Mouse (Mus musculus) hindbrain, embryonic 15.5 days (tissue): ENCODE data around the gene Tnfrsf13b. TPM values are rescaled to one million over a fixed set of nuclear protein-coding genes. Genes with fewer than 3 reads are reported as not detected.
"Not testable (repeated sequence)": the region's sequence is repeated elsewhere in the genome, so short reads cannot be mapped to it uniquely, and the experiment has no call there.

Experiments
- ATAC-seq: fragments of 200-750 bp; cut with Nextera tagmentation; 2 replicates; pipeline ENCODE4 v1.8.0; 2017; ENCODE audit warnings: low read depth, moderate number of reproducible peaks, moderate TSS enrichment; ENCODE audit not compliant: low FRiP score
- H3K27ac ChIP-seq: fragments of 300-500 bp; sonication (generic); replicated peaks from 2 replicates; pipeline ENCODE4 v1.5.1; 2015; ENCODE audit warnings: mild to moderate bottlenecking, inconsistent platforms
- H3K27me3 ChIP-seq: fragments of 300-500 bp; sonication (generic); 2 replicates; pipeline ENCODE4 v1.6.1; 2015; ENCODE audit warnings: control low read depth, inconsistent platforms
- H3K36me3 ChIP-seq: fragments of 300-500 bp; sonication (generic); 2 replicates; pipeline ENCODE4 v1.6.1; 2015; ENCODE audit warnings: control low read depth, inconsistent platforms
- H3K4me1 ChIP-seq: fragments of 300-500 bp; sonication (generic); replicated peaks from 2 replicates; pipeline ENCODE4 v1.6.1; 2015; ENCODE audit warnings: control low read depth, inconsistent platforms
- H3K4me2 ChIP-seq: fragments of 300-500 bp; sonication (generic); 2 replicates; pipeline ENCODE4 v1.6.1; 2015; ENCODE audit warnings: moderate library complexity, mild to moderate bottlenecking, inconsistent platforms
- H3K4me3 ChIP-seq: fragments of 300-500 bp; sonication (generic); 2 replicates; pipeline ENCODE4 v1.5.1; 2015; ENCODE audit warnings: mild to moderate bottlenecking, inconsistent platforms
- H3K9ac ChIP-seq: fragments of 300-500 bp; sonication (generic); 2 replicates; pipeline ENCODE4 v1.6.1; 2015; ENCODE audit warnings: inconsistent platforms
- H3K9me3 ChIP-seq: fragments of 300-500 bp; sonication (generic); 2 replicates; pipeline ENCODE4 v1.6.1; 2016; ENCODE audit warnings: control low read depth, inconsistent platforms
- WGBS: fragments of 180-500 bp; shearing (Covaris S2); methylation state at CpG from one replicate; pipeline ENCODE4 v1.1.7; 2015; 5-methylcytosine and 5-hydroxymethylcytosine counted together
- polyA plus RNA-seq: library from polyadenylated mRNA; unstranded; fragments of >200 nt; fragmentation: Nextera tagmentation; extraction: Ambion mirVana; gene quantifications from 2 replicates; pipeline ENCODE4 v1.2.1, GENCODE M21; 2015

Tnfrsf13b gene
- polyA plus RNA-seq, 1 experiment from 2014 or later = 1.3 TPM

GRCm38 (mm10) chr11:61159796-61160732, 33.5 kb downstream of the Tnfrsf13b start:
- no peak overlapping the region for H3K27ac ChIP-seq
- H3K9ac ChIP-seq = no peak overlapping the region
- H3K36me3 ChIP-seq = peaks cover 99% of the 10 kb centered on the region
- 71% methylated on average over 11 of the region's 11 CpGs for WGBS
- H3K4me1 ChIP-seq = 0 out of 2 replicates have a peak, but pooled peaks cover 5% of the 10 kb centered on the region
- no peak for ATAC-seq
- no peak overlapping the region for H3K4me3 ChIP-seq
- H3K27me3 ChIP-seq = no peaks in the 10 kb centered on the region
- no peaks in the 10 kb centered on the region for H3K9me3 ChIP-seq
- no peak overlapping the region for H3K4me2 ChIP-seq

- WGBS = 95% methylated on average over 13 of the region's 13 CpGs
- Histone ChIP-seq H3K4me2 (no peak overlapping the region), H3K27me3 (no peaks in the 10 kb centered on the region), H3K9ac (no peak overlapping the region), H3K27ac (no peak overlapping the region), H3K36me3 (peaks cover 98% of the 10 kb centered on the region), H3K4me1 (0 out of 2 replicates have a peak, but pooled peaks cover 5% of the 10 kb centered on the region), H3K4me3 (no peak overlapping the region), H3K9me3 (no peaks in the 10 kb centered on the region)
- ATAC-seq = no peak
These were observed 34.6 kb downstream of the Tnfrsf13b start for GRCm38 (mm10) chr11:61161121-61161520.

- Histone ChIP-seq H3K27ac (no peak overlapping the region), H3K36me3 (peaks cover 97% of the 10 kb centered on the region), H3K27me3 (no peaks in the 10 kb centered on the region), H3K9ac (no peak overlapping the region), H3K9me3 (no peaks in the 10 kb centered on the region), H3K4me1 (0 out of 2 replicates have a peak, but pooled peaks cover 6% of the 10 kb centered on the region), H3K4me3 (no peak overlapping the region), H3K4me2 (no peak overlapping the region)
- ATAC-seq = no peak
- WGBS = 95% methylated on average over 14 of the region's 14 CpGs
These were observed 36.2 kb downstream of the Tnfrsf13b start for GRCm38 (mm10) chr11:61162776-61163175.

GRCm38 (mm10) chr11:61163341-61163740, 36.8 kb downstream of the Tnfrsf13b start:
- Histone ChIP-seq H3K4me1 (peaks cover 7% of the 10 kb centered on the region), H3K9ac (no peak overlapping the region), H3K27ac (no peak overlapping the region), H3K27me3 (no peaks in the 10 kb centered on the region), H3K4me3 (no peak overlapping the region), H3K4me2 (no peak overlapping the region), H3K36me3 (peaks cover 92% of the 10 kb centered on the region), H3K9me3 (no peaks in the 10 kb centered on the region)
- 98% methylated on average over 3 of the region's 3 CpGs for WGBS
- ATAC-seq = no peak

DNA sequence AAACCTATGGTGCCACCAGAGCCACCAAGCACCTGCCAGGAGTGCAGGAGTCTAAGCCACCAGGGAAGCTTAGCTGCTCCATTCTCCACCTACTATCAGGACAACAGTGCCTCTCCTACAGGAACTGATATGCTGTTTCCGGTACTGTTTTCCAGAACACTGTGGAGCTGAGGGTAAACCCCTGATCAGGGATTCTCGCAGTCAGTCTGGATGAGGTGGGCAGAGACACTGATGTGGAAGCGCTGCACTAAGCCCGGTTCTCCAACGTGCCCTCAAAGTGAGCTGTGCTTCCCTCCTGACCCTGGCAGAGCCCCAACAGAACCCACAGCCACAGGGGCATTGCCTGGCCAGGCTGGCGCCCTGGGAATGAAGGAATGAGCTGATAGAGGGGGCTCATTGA, 37.8 kb downstream of the Tnfrsf13b start:
- H3K27me3 ChIP-seq = no peaks in the 10 kb centered on the region
- H3K9ac ChIP-seq = no peak overlapping the region
- H3K27ac ChIP-seq = no peak overlapping the region
- H3K36me3 ChIP-seq = peaks cover 82% of the 10 kb centered on the region
- no peak overlapping the region for H3K4me3 ChIP-seq
- H3K9me3 ChIP-seq = no peaks in the 10 kb centered on the region
- ATAC-seq = no peak
- H3K4me2 ChIP-seq = no peak overlapping the region
- 95% methylated on average over 6 of the region's 6 CpGs for WGBS
- H3K4me1 ChIP-seq = peaks cover 18% of the 10 kb centered on the region

DNA sequence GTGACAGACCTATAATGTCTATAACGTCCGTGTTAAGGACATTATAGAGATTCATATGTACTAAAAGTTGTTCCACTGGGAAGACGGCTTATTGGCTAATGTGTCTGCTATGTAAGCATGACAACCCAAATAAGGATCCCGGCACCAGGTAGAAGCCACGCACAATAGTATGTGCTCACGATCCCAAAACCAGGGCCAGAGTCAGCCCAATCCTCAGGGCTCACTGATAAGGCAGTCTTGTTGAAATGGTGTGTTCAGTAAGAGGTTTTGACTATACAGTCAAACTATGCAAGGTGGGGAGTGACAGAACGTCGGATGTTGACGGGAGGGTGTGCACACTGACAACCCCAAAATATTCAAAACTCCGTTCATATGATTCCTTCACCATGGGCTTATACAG, 38.3 kb downstream of the Tnfrsf13b start:
- Histone ChIP-seq H3K4me3 (no peak overlapping the region), H3K36me3 (peaks cover 77% of the 10 kb centered on the region), H3K27me3 (no peaks in the 10 kb centered on the region), H3K9me3 (no peaks in the 10 kb centered on the region), H3K9ac (no peak overlapping the region), H3K4me2 (no peak overlapping the region), H3K4me1 (peaks cover 23% of the 10 kb centered on the region), H3K27ac (no peak overlapping the region)
- 94% methylated on average over 10 of the region's 10 CpGs for WGBS
- no peak for ATAC-seq

GRCm38 (mm10) chr11:61170184-61170583, 43.6 kb downstream of the Tnfrsf13b start:
- H3K4me1 ChIP-seq = peaks cover 60% of the 10 kb centered on the region
- peaks cover 24% of the 10 kb centered on the region for H3K36me3 ChIP-seq
- H3K4me3 ChIP-seq = no peak overlapping the region
- H3K27me3 ChIP-seq = no peaks in the 10 kb centered on the region
- H3K4me2 ChIP-seq = peak overlapping the region; percentile 71; the same call in 1 of the 2 replicates
- H3K9ac ChIP-seq = no peak overlapping the region
- no peak for ATAC-seq
- 74% methylated on average over 5 of the region's 5 CpGs for WGBS
- H3K27ac ChIP-seq = no peak overlapping the region
- H3K9me3 ChIP-seq = no peaks in the 10 kb centered on the region

DNA sequence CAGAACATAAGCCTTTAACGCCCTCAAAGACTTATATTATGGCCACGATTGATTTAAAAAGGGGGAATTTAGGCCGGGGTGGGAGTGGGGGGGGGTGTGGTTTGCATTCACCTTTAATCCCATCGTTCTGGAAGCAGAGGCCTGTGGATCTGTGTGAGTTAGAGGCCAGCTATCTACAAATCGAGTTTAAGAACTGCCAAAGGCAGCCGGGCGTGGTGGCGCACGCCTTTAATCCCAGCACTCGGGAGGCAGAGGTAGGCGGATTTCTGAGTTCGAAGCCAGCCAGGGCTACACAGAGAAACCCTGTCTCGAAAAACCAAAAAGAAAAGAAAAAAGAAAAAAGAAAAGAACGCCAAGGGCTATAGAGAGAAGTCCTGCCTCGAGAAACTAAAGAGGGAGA, 46.9 kb downstream of the Tnfrsf13b start:
- Histone ChIP-seq H3K4me2 (peak overlapping the region; percentile 71), H3K4me1 (peaks cover 58% of the 10 kb centered on the region), H3K4me3 (peak overlapping the region; percentile 87), H3K9ac (peak overlapping the region; percentile 99)
- not testable (repeated sequence) for H3K27me3 ChIP-seq, H3K9me3 ChIP-seq, ATAC-seq, H3K27ac ChIP-seq, H3K36me3 ChIP-seq
- WGBS = 27% methylated on average over 15 of the region's 15 CpGs

- peak overlapping the region; percentile 99 for H3K9ac ChIP-seq
- no peaks in the 10 kb centered on the region for H3K27me3 ChIP-seq
- no peaks in the 10 kb centered on the region for H3K36me3 ChIP-seq
- peak; percentile 31 for ATAC-seq
- no peaks in the 10 kb centered on the region for H3K9me3 ChIP-seq
- peak overlapping the region; percentile 87 for H3K4me3 ChIP-seq
- 1% methylated on average over 28 of the region's 28 CpGs for WGBS
- peak overlapping the region; percentile 71 for H3K4me2 ChIP-seq
- H3K4me1 ChIP-seq = peaks cover 49% of the 10 kb centered on the region
- peak overlapping the region; percentile 98 for H3K27ac ChIP-seq
These were observed 47.8 kb downstream of the Tnfrsf13b start for GRCm38 (mm10) chr11:61174291-61174820.

GRCm38 (mm10) chr11:61174821-61175658, 48.5 kb downstream of the Tnfrsf13b start, which contains the start of gene Usp22:
Usp22 (minus strand) TSS chr11:61175055.
- Histone ChIP-seq H3K27ac (peak within 1 kb of the TSS; percentile 98), H3K36me3 (no peaks in the 10 kb centered on the region), H3K4me1 (peaks cover 43% of the 10 kb centered on the region), H3K4me2 (peak within 1 kb of the TSS; percentile 71), H3K9ac (peak within 1 kb of the TSS; percentile 99), H3K9me3 (no peaks in the 10 kb centered on the region), H3K27me3 (no peaks in the 10 kb centered on the region), H3K4me3 (peak within 1 kb of the TSS; percentile 87)
- ATAC-seq = peak; percentile 98
- under 1% methylated on average over 63 of the region's 69 CpGs for WGBS

- ATAC-seq = no peak
- Histone ChIP-seq H3K9ac (no peak overlapping the region), H3K9me3 (no peaks in the 10 kb centered on the region), H3K27ac (peak overlapping the region; percentile 98), H3K36me3 (no peaks in the 10 kb centered on the region), H3K4me1 (peaks cover 36% of the 10 kb centered on the region), H3K4me3 (no peak overlapping the region), H3K4me2 (peak overlapping the region; percentile 50), H3K27me3 (no peaks in the 10 kb centered on the region)
- WGBS = 57% methylated on average over 5 of the region's 5 CpGs
These were observed 49.2 kb downstream of the Tnfrsf13b start for GRCm38 (mm10) chr11:61175778-61176177.
